Mouse (Mus musculus) right cerebral cortex, postnatal 14 days (tissue): Measurements from ENCODE around the gene Gm8369.
"Not testable (repeated sequence)": the region's sequence is repeated elsewhere in the genome, so short reads cannot be mapped to it uniquely, and the experiment has no call there.

ENCODE experiments used
- DNase-seq: peaks from one replicate; pipeline ENCODE4 v3.0.0; 2022

The Gm8369 gene

GRCm38 (mm10) chr19:11485746-11486145, at the start of gene Gm8369:
Gene Gm8369 (plus strand): TSS chr19:11485938.
- no peak for DNase-seq

DNA sequence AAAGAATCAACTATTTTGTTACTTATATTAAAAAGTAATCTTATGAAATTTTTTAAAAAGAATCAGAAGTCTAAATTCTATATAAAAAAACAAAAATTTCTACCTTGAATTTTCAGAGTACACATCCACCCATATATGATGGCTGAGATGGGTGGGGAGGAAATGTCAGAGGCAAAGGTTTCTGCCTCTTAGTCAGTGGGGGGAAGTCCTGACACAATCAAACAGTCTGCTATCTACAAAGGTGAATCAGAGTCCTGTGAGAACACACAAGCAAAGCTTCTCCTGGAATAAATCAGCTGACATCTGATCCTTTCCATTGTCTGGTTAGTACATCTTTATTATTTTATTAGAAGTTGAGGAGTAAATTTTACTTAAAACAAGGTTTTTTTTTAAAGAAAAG, 42.4 kb upstream of the Gm8369 start, which contains the start of gene Ms4a4b:
Ms4a4b (plus strand) TSS at position 216 of the 400 bp plus-strand sequence.
- no peak for DNase-seq

DNA sequence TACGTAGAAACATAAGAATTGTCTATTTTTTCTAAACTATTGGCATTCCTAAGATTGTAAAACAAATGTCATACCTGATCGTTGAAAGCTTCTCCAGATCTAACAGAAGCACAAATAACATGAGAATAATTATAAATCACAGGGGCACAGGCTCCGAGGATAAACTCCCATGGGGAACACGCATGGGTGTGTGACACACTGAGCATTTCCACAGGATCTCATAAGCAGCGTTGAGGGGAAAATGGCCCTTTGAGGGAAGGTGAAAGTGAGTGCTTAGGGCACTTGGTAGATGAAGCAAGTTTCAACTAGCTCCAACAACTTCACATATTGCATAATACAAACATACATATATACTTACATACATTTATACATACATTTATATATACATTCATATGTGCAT, 41.8 kb upstream of the Gm8369 start:
- DNase-seq, result no peak

DNA sequence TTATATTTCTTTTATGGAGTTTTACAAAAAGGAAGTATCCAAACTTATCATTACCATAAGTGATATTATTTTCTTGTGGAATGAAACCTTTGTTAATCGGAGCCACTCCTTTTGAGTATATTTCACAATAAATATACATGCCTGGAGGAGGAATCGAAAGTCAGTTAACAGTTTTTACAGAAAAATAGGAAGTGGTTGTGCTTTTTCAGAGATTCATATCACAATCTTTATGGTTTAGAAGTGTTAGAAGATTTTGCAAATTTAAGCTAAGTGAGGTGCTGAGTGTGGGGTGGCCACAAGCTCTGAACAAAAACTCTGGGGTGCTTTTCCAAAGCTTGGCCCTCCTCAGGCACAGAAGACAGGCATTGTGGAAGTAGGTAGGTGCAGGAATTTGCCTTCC, 38.5 kb upstream of the Gm8369 start:
- DNase-seq, result no peak

- not testable (repeated sequence) for DNase-seq
These were observed 26.7 kb upstream of the Gm8369 start for GRCm38 (mm10) chr19:11459041-11459440.

DNA sequence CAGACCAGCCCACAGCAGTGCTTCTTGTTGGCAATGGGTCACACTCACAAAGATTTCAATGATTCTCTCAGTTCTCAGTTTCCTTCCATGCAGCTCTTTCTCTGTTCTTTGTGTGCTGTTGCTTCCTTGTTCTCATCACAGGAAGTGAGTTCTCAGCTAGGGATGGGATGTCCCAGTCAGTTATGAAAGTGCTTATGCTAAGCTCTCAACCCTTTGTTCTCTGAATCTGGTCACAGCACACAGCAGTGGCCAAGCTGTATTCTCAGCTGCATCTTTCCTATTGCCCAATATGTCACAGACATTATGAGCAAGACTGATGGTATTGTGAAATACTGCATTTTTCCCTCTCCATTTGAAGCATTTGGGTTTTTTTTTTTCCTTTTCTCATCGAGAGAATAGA, 20.9 kb upstream of the Gm8369 start:
- not testable (repeated sequence) for DNase-seq

DNA sequence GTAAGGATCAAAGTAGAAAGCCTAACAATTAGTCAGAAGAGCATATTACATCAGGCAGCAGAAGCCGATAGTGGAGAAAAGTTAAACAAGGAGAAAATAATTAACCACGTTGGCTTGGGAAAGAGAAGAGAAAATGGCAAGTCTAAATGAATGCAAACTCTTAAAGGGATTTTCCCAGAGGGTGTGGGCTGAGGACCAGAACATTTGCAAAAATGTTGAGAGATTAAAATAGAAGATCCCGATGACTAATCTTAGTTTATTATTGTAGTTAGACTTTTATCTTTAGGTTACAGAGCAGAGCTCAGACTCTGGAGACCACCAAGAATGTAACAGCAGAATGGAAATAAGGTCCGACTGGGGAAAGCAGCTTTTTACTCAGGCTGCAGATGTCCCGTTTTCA, 19.3 kb upstream of the Gm8369 start:
- no peak for DNase-seq

DNA sequence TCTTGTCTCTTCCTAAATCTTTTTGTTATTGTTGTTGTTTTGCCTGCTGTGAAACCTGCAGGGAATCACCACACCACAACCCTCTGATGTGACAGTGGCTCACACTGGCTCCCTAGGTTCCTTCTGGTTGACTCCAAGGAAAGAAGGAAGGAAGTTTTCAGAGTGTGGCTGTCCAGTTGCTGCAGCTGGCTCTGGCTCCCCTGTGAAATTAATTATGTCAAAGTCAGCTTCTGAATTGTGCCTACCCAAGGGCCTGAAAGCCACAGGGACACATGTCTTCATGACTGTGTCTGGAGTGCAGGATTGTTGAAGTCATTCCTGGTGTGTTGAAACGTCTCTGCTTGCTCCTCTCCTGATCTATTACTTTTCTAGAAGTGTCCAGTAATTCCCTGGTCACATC, 17.4 kb upstream of the Gm8369 start:
- not testable (repeated sequence) for DNase-seq

- not testable (repeated sequence) for DNase-seq
These were observed 16.5 kb upstream of the Gm8369 start, which contains the start of gene Ms4a6c for GRCm38 (mm10) chr19:11469215-11469614. Gene Ms4a6c (plus strand): TSS chr19:11469366.

- DNase-seq, result no peak
These were observed 6.0 kb upstream of the Gm8369 start for GRCm38 (mm10) chr19:11479714-11480113.

DNA sequence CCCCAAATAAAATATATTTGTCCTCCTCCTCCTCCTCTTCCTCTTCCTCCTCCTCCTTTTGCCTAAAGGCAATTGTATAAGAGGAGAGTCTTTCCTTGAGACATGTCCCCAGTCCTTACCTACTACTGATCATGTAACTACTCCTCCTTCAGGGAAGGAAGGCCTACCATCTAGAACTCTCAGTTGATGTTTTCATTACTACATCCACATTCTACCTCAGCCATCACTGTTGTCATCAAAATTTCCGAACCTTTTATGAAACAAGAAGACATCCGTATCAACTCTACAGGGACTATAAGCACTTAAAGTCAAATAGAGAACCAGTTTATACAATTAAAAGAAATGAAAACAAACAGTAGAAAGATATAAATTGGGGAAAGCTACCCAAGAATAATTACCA, 3.1 kb upstream of the Gm8369 start:
- DNase-seq, result no peak

GRCm38 (mm10) chr19:11483941-11484340, 1.8 kb upstream of the Gm8369 start:
- no peak for DNase-seq

DNA sequence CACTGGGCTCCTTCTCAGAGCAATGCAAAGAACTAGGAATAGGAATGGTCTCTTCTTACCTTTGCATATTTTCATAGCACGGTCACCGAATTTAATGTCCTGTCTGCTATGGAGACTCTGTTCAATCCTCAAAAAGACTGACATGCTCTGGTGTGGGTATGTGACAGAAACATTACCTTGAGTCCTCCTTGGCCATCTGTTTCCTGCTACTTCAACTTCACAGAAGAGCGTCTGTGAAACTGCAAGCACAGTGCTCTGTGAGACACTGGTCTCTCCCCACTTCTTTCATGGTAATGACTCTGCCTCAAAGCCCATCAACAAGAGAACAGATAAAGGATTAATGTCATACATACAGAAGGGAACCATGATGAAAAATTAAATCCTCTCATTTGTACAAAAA, 1.4 kb upstream of the Gm8369 start:
- DNase-seq, result no peak

DNA sequence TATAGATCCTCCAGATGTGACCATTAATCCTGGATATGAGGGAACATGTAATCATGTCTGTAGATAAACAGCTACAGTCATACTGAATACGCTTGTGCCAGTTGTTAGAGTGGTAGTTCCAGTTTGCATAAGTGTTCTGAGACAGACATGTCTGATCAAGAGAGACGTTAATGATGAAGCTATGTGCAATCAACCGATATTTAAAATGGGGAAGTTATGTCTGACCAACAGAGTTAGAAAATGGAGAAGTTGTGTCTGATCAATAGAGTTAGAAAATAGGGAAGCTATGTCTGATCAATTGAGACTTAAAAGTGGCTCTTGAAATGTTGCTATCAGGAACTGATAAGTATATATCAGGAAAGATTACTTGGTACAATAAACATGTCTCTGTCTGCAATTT, 472 bp upstream of the Gm8369 start:
- DNase-seq, result no peak

DNA sequence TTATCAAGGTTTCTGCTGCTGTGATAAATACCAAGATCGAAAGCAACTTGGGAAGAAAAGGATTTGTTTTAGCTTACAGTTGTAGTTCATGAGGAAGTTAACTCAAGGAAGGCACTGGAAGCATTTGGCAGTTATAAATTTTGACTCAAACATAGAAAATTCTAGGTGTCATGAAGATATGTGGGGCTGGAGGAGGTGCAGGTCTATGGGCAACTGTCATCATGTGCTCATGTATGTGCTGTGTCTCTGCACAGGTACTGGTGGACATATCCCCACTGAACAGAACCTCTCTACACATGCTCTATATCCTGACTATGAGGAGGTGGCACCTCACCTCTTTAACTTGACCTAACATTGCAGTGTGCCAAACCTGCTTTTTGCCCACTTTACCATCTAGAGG, 861 bp downstream of the Gm8369 start:
- no peak for DNase-seq

- no peak for DNase-seq
These were observed 5.9 kb downstream of the Gm8369 start for GRCm38 (mm10) chr19:11491406-11492189.

DNA sequence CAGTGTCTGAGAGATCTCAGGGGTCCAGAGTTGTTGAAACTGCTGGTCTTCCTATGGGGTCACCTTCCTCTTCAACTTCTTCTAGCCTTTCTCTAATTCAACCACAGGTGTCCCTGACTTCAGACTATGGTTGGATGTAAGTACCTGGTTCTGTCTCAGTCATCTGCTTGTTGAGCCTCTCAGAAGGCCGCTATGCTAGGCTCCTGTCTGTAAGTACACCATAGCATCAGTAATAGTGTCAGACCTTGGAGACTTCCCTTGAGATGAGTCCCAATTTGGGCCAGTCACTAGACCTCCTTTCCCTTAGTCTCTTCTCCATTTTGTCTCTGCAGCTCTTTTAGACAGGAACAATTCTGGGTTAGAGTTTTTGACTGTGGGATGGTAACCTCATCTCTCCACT, 6.9 kb downstream of the Gm8369 start:
- DNase-seq, result no peak

DNA sequence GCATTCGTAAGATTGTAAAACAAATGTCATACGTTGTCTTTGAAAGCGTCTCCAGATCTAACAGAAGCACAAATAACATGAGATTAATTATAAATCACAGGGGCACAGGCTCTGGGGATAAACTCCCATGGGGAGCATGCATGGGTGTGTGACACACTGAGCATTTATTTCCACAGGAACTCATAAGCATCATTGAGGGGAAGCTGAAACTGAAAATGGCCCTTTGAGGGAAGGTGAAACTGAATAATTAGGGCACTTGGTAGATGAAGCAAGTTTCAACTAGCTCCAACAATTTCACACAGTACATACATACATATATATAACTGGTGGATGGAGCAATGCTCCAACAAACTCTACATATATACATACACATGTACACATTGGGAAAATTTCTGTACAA, 8.8 kb downstream of the Gm8369 start:
- no peak for DNase-seq

- DNase-seq, result no peak
These were observed 10.6 kb downstream of the Gm8369 start for GRCm38 (mm10) chr19:11496361-11496760.

DNA sequence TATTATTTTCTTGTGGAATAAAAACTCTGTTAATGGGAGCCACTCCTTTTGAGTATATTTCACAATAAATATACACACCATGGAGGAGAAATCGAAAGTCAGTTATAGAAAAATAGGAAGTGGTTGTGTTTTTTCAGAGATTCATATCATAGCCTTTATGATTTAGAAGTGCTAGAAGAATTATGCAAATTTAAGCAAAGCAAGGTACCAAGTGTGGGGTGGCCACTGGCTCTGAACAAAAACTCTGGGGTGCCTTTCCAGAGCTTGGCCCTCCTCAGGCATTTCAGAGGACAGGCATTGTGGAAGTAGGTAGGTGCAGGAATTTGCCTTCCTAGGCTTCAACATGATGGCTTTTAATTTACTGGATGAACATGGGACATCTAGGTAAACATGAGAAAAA, 11.6 kb downstream of the Gm8369 start:
- DNase-seq, result not testable (repeated sequence)

GRCm38 (mm10) chr19:11500796-11501195, 15.1 kb downstream of the Gm8369 start:
- no peak for DNase-seq

DNA sequence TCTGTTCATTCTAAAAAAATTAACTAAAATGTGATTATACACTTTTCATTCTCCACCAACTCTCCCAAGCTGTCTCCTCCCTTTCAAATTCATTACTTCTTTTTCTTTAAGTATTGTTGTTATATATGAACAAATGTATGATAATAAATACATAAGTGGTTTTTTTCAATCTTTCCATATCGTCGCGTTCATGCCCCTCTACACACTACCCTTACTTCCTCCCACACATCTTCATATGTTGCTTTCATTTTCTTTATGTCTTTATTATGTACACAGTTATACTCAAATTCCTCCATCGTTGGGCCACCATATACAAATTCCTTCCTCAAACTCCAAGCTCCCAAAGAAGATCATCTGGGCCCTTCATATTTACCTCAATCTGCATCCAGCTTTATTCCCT, 15.6 kb downstream of the Gm8369 start:
- DNase-seq, result no peak

DNA sequence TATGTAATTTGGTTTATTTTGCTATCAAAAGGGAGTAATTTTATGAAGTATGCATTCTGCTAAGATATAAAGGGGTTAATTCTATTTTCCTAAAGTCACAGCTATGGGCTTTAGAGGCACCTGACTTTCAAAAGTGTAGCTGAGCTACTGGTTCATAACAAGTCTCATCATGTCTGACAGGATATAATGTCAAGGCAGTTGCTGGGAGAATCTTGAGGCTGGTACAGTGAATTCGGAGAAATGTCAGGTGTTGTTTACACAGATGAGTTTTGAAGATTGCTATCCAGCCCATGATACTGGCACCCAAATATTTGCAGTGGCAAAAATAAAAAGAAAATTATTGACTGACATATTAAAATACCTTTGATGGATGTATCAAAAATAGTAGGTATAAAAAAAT, 19.1 kb downstream of the Gm8369 start:
- no peak for DNase-seq

GRCm38 (mm10) chr19:11513458-11513857, 27.7 kb downstream of the Gm8369 start:
- DNase-seq, result no peak

DNA sequence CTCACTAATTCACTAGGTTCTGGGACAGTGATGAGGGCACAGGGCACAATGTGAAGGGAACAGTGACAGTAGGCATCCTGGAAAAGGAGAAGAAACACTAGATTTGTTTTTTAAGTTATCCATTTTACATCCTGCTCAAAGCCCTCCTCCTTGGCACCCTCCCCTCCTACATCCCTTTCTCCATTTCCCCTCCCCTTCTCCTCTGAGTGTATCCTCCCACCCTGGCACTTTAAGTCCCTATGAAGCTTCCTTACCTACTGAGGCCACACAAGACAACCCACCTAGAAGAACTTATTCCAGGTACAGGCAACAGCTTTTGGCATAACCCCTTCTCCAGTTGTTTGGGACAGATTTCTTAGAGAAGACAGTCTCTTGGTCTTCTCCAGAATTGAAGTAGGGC, 30.5 kb downstream of the Gm8369 start, which contains the start of gene Ms4a6b:
Ms4a6b (plus strand) TSS at position 267 of the 400 bp plus-strand sequence.
- no peak for DNase-seq
